Mouse (Mus musculus): ENCODE measurements around the gene Nkd1. TPM values are rescaled to one million over a fixed set of nuclear protein-coding genes. Genes with fewer than 3 reads are reported as not detected.
A peak's percentile ranks its signal among the peaks of the same experiment; 100 is the strongest.

Gene Nkd1
- polyA plus RNA-seq, 1 experiment from 2014 or later: 15.1 TPM

DNA sequence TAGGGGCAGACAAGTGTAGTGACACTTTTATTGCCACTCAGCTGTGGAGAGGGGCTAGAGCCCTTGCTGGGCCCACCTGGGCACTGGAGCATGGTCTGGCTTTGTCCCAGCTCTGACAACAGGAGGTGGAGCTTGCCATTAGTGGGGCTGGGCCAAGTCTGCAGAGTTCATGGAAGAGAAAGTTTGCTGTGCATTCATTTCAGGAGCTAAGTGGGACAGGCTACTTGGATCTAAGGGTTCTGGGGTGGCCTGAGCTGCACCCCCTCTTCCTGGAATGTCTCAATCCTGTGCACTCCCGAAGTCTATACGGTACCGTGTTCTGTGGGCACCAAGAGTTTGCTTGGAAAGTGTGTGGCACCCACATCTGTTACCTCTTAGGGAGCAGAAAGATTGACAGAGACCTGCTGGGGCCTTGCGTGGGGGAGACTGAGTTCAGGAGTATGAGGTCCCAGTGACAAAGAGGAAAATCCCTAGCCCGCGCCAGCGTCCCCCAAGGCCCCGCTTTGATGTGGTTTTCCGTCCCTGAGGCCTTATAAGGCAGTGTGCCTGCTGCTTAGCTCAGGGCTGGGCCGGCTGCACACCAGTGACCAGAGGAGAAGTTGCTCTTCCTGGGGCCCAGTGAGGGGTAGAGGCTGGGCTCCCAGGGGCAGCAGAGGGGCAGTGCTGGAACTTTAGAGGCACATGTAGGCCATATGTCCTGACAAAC is 49.3 kb downstream of the Nkd1 start:
- ATAC-seq (ENCODE audit: insufficient number of reproducible peaks, insufficient read depth, low FRiP score, low read depth): peak; percentile 60
- no peaks in the 10 kb centered on the region for H3K36me3 ChIP-seq (ENCODE audit: control insufficient read depth, insufficient read depth, low read length)
- peaks cover 56 to 73% of the 10 kb centered on the region in 2 experiments for H3K4me1 ChIP-seq (ENCODE audit: control insufficient read depth in 2 of 2, insufficient read depth in 2 of 2, low read length in 2 of 2)
- no peak overlapping the region for H3K4me3 ChIP-seq (ENCODE audit: control insufficient read depth in 1 of 2, insufficient read depth in 1 of 2, low read depth in 1 of 2, low read length in 2 of 2)
- H3K9me3 ChIP-seq (ENCODE audit: control insufficient read depth, low read length): no peaks in the 10 kb centered on the region
- peak overlapping the region; percentile 59 for H3K9ac ChIP-seq (ENCODE audit: low read length)
- H3K27me3 ChIP-seq (ENCODE audit: control insufficient read depth, insufficient read depth, low read length): no peaks in the 10 kb centered on the region
- H3K4me2 ChIP-seq (ENCODE audit: low read length): peak overlapping the region; percentile 24
- 9% methylated on average over 10 of the region's 10 CpGs for WGBS
- H3K27ac ChIP-seq (replicated peaks in 1 of 2; ENCODE audit: control insufficient read depth in 1 of 2, insufficient read depth in 1 of 2, low read depth in 2 of 2, low read length in 2 of 2): peak overlapping the region; percentile 91 to 92

DNA sequence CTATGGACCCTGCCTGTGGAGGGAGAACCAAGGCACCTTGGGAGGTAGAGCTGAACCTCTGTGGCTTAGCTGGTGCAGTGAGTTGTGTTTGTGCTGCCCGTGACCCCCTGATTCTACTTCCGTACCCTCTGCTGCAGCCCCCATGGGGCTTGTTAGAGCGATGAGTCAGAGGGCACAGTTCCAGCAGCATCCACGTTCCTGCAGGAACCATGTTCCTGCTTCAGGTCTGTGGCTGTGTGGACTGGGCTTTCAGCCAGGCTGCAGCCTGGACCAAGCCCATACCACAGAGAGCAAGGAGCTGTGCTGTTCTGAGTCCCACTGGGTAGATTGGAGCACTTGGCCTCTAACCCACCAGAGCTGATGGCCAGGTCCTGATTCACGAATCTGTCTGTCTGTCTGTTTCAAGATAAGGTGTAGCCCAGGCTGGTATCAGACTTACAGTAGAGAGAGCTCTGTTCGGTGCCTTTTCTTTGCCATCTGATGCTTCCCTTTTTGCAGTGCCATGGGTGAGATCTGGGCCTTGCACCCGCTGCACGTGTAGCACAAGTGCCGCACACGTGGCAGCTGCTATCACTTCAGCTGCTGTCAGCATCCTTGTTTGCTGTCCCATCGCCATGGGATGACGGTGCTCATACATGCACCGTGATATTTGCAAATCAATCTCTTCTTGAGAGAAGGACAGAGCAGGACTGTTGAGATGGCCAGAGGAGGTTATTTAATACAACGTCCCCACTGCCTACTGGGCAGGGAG is 50.5 kb downstream of the Nkd1 start:
- Histone ChIP-seq H3K27me3 (ENCODE audit: control insufficient read depth, insufficient read depth, low read length) (no peaks in the 10 kb centered on the region), H3K36me3 (ENCODE audit: control insufficient read depth, insufficient read depth, low read length) (no peaks in the 10 kb centered on the region), H3K27ac (replicated peaks in 1 of 2; ENCODE audit: control insufficient read depth in 1 of 2, insufficient read depth in 1 of 2, low read depth in 2 of 2, low read length in 2 of 2) (peak overlapping the region; percentile 91 to 92), H3K4me2 (ENCODE audit: low read length) (no peak overlapping the region), H3K4me1 (ENCODE audit: control insufficient read depth in 2 of 2, insufficient read depth in 2 of 2, low read length in 2 of 2) (peaks cover 58 to 73% of the 10 kb centered on the region in 2 experiments), H3K4me3 (ENCODE audit: control insufficient read depth in 1 of 2, insufficient read depth in 1 of 2, low read depth in 1 of 2, low read length in 2 of 2) (no peak overlapping the region), H3K9ac (ENCODE audit: low read length) (no peak overlapping the region), H3K9me3 (ENCODE audit: control insufficient read depth, low read length) (no peaks in the 10 kb centered on the region)
- WGBS: 45% methylated on average over 14 of the region's 14 CpGs
- 0 out of 2 replicates have a peak, but pooled peaks have one; percentile 21 for ATAC-seq (ENCODE audit: insufficient number of reproducible peaks, insufficient read depth, low FRiP score, low read depth)

DNA sequence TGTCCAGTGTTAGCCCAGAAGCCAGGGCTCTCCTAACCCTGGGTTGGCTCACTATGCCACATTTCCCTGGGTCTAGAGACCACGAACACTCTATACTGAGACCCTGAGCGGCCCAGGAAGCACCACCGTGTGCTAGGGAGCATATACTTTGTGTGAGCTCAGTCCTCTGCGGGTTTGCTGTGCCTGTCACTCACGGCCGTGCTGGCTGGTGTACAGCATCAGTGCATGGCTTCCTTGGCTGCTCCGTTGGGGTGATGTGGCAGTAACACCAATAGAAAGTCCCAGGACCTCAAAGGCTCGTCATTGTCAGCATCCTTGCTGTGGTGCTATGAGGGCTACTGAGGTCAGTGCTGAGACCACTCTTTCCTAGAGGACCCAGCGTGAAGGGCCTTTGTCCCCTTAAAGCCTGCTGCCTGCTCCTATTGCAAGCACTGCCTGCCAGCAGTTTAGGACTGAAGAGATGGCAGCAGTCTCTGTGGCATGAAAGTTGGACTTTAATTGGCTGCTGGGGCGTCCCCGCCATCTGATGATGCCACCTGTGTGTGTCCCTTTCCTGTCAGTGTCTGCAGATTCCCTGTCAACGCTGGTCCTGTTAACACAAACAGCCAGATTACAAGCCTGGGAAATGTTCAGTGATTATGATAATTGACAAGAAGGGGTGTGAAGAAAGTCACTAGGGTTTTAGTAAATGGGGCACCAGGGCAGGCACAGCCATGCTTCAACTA is 51.2 kb downstream of the Nkd1 start:
- Histone ChIP-seq H3K4me3 (ENCODE audit: control insufficient read depth in 1 of 2, insufficient read depth in 1 of 2, low read depth in 1 of 2, low read length in 2 of 2) (no peak overlapping the region), H3K9ac (ENCODE audit: low read length) (no peak overlapping the region), H3K27ac (replicated peaks in 1 of 2; ENCODE audit: control insufficient read depth in 1 of 2, insufficient read depth in 1 of 2, low read depth in 2 of 2, low read length in 2 of 2) (no peak overlapping the region), H3K36me3 (ENCODE audit: control insufficient read depth, insufficient read depth, low read length) (no peaks in the 10 kb centered on the region), H3K9me3 (ENCODE audit: control insufficient read depth, low read length) (no peaks in the 10 kb centered on the region), H3K4me2 (ENCODE audit: low read length) (no peak overlapping the region), H3K27me3 (ENCODE audit: control insufficient read depth, insufficient read depth, low read length) (no peaks in the 10 kb centered on the region), H3K4me1 (ENCODE audit: control insufficient read depth in 2 of 2, insufficient read depth in 2 of 2, low read length in 2 of 2) (peaks cover 58 to 68% of the 10 kb centered on the region in 2 experiments)
- ATAC-seq (ENCODE audit: insufficient number of reproducible peaks, insufficient read depth, low FRiP score, low read depth): no peak
- WGBS: 81% methylated on average over 12 of the region's 12 CpGs

DNA sequence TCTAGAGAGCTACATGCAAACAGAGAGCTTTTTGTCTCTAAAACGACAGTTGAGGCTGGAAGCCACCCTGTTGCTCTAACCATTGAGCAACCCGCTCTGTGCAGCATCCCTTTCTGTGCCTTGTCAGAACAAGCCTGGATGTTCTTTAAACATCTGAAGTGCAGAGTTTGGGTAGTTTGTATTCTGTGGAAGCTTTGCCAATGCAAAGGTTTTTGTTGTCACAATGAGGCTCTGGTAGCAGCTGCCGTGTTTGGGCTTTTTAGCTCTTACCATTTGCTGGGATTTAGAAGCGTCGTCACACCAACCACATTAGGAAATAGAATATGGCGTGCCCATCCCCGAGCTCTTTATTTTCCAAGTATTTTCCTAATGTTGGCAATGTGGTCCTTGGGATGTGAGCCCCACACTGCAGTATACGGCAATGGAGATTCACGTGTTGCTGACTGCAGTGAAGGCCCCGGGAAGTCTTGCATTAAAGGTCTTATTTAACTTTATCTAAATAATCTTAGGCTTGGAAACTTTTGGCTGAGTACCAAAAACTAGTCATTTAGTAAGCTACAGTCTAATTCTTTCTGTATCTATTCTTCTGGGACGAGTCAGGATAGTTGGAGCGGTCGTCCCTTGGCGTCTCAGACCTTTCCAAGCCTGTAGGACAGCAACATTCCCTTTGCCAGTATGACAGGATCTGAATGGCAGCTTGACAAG is 51.9 kb downstream of the Nkd1 start:
- 84% methylated on average over 14 of the region's 14 CpGs for WGBS
- H3K27ac ChIP-seq (replicated peaks in 1 of 2; ENCODE audit: control insufficient read depth in 1 of 2, insufficient read depth in 1 of 2, low read depth in 2 of 2, low read length in 2 of 2): no peak overlapping the region
- H3K4me3 ChIP-seq (ENCODE audit: control insufficient read depth in 1 of 2, insufficient read depth in 1 of 2, low read depth in 1 of 2, low read length in 2 of 2): no peak overlapping the region
- no peaks in the 10 kb centered on the region for H3K9me3 ChIP-seq (ENCODE audit: control insufficient read depth, low read length)
- no peak overlapping the region for H3K9ac ChIP-seq (ENCODE audit: low read length)
- no peak overlapping the region for H3K4me2 ChIP-seq (ENCODE audit: low read length)
- H3K27me3 ChIP-seq (ENCODE audit: control insufficient read depth, insufficient read depth, low read length): no peaks in the 10 kb centered on the region
- no peaks in the 10 kb centered on the region for H3K36me3 ChIP-seq (ENCODE audit: control insufficient read depth, insufficient read depth, low read length)
- ATAC-seq (ENCODE audit: insufficient number of reproducible peaks, insufficient read depth, low FRiP score, low read depth): no peak
- peaks cover 54 to 66% of the 10 kb centered on the region in 2 experiments for H3K4me1 ChIP-seq (ENCODE audit: control insufficient read depth in 2 of 2, insufficient read depth in 2 of 2, low read length in 2 of 2)

DNA sequence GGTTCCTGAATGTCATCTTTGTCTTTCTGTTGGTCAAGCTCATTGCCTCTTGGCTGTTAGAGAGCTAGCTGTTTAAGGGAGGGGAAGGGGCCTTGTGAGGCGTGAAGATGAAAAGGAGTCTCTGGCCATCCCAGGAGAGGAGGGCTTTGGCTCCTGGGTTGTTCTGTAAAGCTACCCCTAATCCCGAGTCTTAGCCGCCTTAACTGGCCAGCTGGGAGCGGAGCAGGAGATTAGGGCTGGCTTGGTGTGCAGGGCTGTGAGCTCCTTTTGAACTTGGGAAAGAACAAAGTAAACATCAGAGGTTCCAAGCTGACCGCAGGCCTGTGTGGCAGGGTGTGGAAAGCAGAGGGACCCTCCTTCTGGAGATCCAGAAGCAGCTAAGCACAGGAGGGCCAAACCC is 53.8 kb downstream of the Nkd1 start:
- no peaks in the 10 kb centered on the region for H3K27me3 ChIP-seq (ENCODE audit: control insufficient read depth, insufficient read depth, low read length)
- no peaks in the 10 kb centered on the region for H3K36me3 ChIP-seq (ENCODE audit: control insufficient read depth, insufficient read depth, low read length)
- 77% methylated on average over 5 of the region's 5 CpGs for WGBS
- no peak for ATAC-seq (ENCODE audit: insufficient number of reproducible peaks, insufficient read depth, low FRiP score, low read depth)
- no peaks in the 10 kb centered on the region for H3K9me3 ChIP-seq (ENCODE audit: control insufficient read depth, low read length)
- no peak overlapping the region for H3K9ac ChIP-seq (ENCODE audit: low read length)
- H3K4me1 ChIP-seq (ENCODE audit: control insufficient read depth in 2 of 2, insufficient read depth in 2 of 2, low read length in 2 of 2): peaks cover 50 to 61% of the 10 kb centered on the region in 2 experiments
- no peak overlapping the region for H3K4me2 ChIP-seq (ENCODE audit: low read length)
- no peak overlapping the region for H3K4me3 ChIP-seq (ENCODE audit: control insufficient read depth in 1 of 2, insufficient read depth in 1 of 2, low read depth in 1 of 2, low read length in 2 of 2)
- no peak overlapping the region for H3K27ac ChIP-seq (replicated peaks in 1 of 2; ENCODE audit: control insufficient read depth in 1 of 2, insufficient read depth in 1 of 2, low read depth in 2 of 2, low read length in 2 of 2)

DNA sequence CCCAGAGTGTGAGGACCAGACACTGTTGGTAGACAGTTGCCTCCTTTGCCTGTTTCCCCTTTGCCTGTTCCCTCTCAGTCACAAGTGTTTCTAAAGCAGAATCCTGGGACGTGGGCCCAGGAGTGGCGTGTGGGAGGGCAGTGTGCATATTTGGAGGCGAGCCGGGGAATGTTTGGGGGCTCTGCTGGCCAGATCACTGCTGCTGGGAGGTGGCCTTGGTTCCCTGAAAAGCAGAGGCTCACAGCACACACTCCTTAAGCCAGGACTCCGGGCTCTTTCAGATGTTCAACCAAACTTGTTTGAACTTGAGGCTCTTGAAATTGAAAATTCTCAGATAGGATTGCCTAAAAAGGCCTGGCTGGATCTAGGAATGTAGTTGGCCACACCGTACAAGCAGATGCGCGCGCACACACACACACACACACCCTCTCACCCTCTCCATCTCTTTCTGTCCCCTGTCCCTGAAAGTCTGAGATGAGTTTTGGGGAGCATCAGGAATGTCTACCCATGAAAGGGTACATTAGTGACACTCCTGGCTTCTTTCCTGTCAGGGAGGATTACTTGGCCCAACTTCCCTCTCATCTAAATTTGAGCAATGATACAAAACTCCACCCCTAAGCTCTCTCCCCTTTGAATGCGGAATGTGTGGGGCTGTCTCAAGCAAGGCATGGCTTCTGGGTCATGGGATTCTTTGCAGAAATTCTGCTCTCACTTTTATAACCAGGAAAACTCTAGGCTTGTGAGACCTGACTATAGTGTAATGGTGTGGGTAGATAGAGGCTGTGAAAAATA is 55.4 kb downstream of the Nkd1 start:
- no peaks in the 10 kb centered on the region for H3K27me3 ChIP-seq (ENCODE audit: control insufficient read depth, insufficient read depth, low read length)
- no peaks in the 10 kb centered on the region for H3K36me3 ChIP-seq (ENCODE audit: control insufficient read depth, insufficient read depth, low read length)
- peak overlapping the region; percentile 68 to 73 for H3K27ac ChIP-seq (replicated peaks in 1 of 2; ENCODE audit: control insufficient read depth in 1 of 2, insufficient read depth in 1 of 2, low read depth in 2 of 2, low read length in 2 of 2)
- ATAC-seq (ENCODE audit: insufficient number of reproducible peaks, insufficient read depth, low FRiP score, low read depth): 0 out of 2 replicates have a peak, but pooled peaks have one; percentile 25
- no peaks in the 10 kb centered on the region for H3K9me3 ChIP-seq (ENCODE audit: control insufficient read depth, low read length)
- H3K4me2 ChIP-seq (ENCODE audit: low read length): no peak overlapping the region
- H3K4me3 ChIP-seq (ENCODE audit: control insufficient read depth in 1 of 2, insufficient read depth in 1 of 2, low read depth in 1 of 2, low read length in 2 of 2): no peak overlapping the region
- 53% methylated on average over 10 of the region's 10 CpGs for WGBS
- H3K4me1 ChIP-seq (ENCODE audit: control insufficient read depth in 2 of 2, insufficient read depth in 2 of 2, low read length in 2 of 2): peaks cover 44 to 55% of the 10 kb centered on the region in 2 experiments
- H3K9ac ChIP-seq (ENCODE audit: low read length): peak overlapping the region; percentile 35; the same call in 1 of the 2 replicates

Data from heart, embryonic 14.5 days (tissue).